Mouse (Mus musculus) B cell, adult 62 days (primary cell): ENCODE results near the gene Gpr108. TPM values are rescaled to one million over a fixed set of nuclear protein-coding genes. Genes with fewer than 3 reads are reported as not detected.

ENCODE experiments used
- total RNA-seq: library from RNA; stranded (reverse); gene quantifications from 4 replicates; pipeline ENCODE4 v1.2.4, GENCODE M21; 2023

The Gpr108 gene
- total RNA-seq, result 53.3 to 60.2 TPM (median 54.8 TPM) in 4 replicates

GRCm38 (mm10) chr17:57248201-57248699 is at the start of gene Gpr108:
Gene Gpr108, minus strand, starts transcription at chr17:57248446.

GRCm38 (mm10) chr17:57278943-57279590 is 30.8 kb upstream of the Gpr108 start, which contains the start of gene Vav1:
Gene Vav1, plus strand, starts transcription at chr17:57279100.

GRCm38 (mm10) chr17:57249186-57250181 is 1.2 kb upstream of the Gpr108 start, which contains the start of gene Trip10:
Gene Trip10, plus strand, starts transcription at chr17:57249455.

GRCm38 (mm10) chr17:57228014-57228413 is 20.2 kb downstream of the Gpr108 start, which contains the start of gene C3:
Gene C3, minus strand, starts transcription at chr17:57228136.

GRCm38 (mm10) chr17:57194041-57194507 is 54.2 kb downstream of the Gpr108 start, which contains the start of gene Tnfsf14:
Gene Tnfsf14, minus strand, starts transcription at chr17:57194177.

Other genes with a start within 250 kb of the Gpr108 start
- not detected in 4 replicates for gene Pspn, start 248.4 kb downstream of the Gpr108 start, total RNA-seq
- gene Gtf2f1, start 237.2 kb downstream of the Gpr108 start, total RNA-seq, result 59.8 to 65.3 TPM (median 63.7 TPM) in 4 replicates
- not detected in 4 replicates for gene Gm17949, start 237.0 kb downstream of the Gpr108 start, total RNA-seq
- 127 to 131 TPM (median 130 TPM) in 4 replicates for gene Khsrp, start 216.9 kb downstream of the Gpr108 start, total RNA-seq
- not detected in 4 replicates for gene Slc25a41, start 206.8 kb downstream of the Gpr108 start, total RNA-seq
- gene Crb3, start 189.3 kb downstream of the Gpr108 start, total RNA-seq, result 16.9 to 20.3 TPM (median 18.6 TPM) in 4 replicates
- 16.8 to 22.0 TPM (median 18.4 TPM) in 4 replicates for gene Slc25a23, start 188.6 kb downstream of the Gpr108 start, total RNA-seq
- gene Dennd1c, start 169.9 kb downstream of the Gpr108 start, total RNA-seq, result 137 to 170 TPM (median 149 TPM) in 4 replicates
- 0.41 to 0.43 TPM (median 0.43 TPM) in 3 of 4 replicates, not detected in the other for gene Tubb4a, start 160.7 kb downstream of the Gpr108 start, total RNA-seq
- 0.45 to 1.2 TPM (median 0.78 TPM) in 3 of 4 replicates, not detected in the other for gene Tnfsf9, start 143.1 kb downstream of the Gpr108 start, total RNA-seq
- gene Cd70, start 98.7 kb downstream of the Gpr108 start, total RNA-seq, result not detected in 4 replicates
- gene Tnfsf14, start 54.3 kb downstream of the Gpr108 start, total RNA-seq, result 0.30 TPM in 1 of 4 replicates, not detected in the others
- gene C3, start 20.3 kb downstream of the Gpr108 start, total RNA-seq, result 2.3 to 6.1 TPM (median 2.8 TPM) in 4 replicates
- 8.7 to 17.0 TPM (median 13.2 TPM) in 4 replicates for gene Trip10, start 1.0 kb upstream of the Gpr108 start, total RNA-seq
- gene Vav1, start 30.7 kb upstream of the Gpr108 start, total RNA-seq, result 183 to 200 TPM (median 192 TPM) in 4 replicates
- gene Adgre1, start 110.2 kb upstream of the Gpr108 start, total RNA-seq, result 9.6 to 12.6 TPM (median 10.2 TPM) in 4 replicates